Mouse (Mus musculus) gastrocnemius, postnatal 4 days (tissue): ENCODE data around the gene Prss33. TPM values are rescaled to one million over a fixed set of nuclear protein-coding genes. Genes with fewer than 3 reads are reported as not detected.

Experiments used
- DNase-seq, 2 experiments: peaks; one replicate each; pipeline ENCODE4 v3.0.0; 2021 to 2022; ENCODE audit warnings: low spot score in 2 of 2, mixed read lengths in 2 of 2
- microRNA-seq: library from miRNA; unstranded; fragments of <30 nt; microRNA quantifications from one replicate; pipeline ENCODE4 v1.2.0, GENCODE M21; 2021
- total RNA-seq, 2 experiments: library from RNA; stranded (reverse); gene quantifications; 2 replicates each; pipeline ENCODE4 v1.2.3; 2021

Gene Prss33
- total RNA-seq, 2 experiments from 2014 or later = not detected

GRCm38 (mm10) chr17:23786510-23786931 is 49.3 kb downstream of the Prss33 start:
- DNase-seq = no peak

- peak; percentile 38 to 64 for DNase-seq
Observed at GRCm38 (mm10) chr17:23785561-23786471, 50.0 kb downstream of the Prss33 start, which contains the start of gene Flywch2. Gene Flywch2, minus strand, starts transcription at chr17:23786081.

GRCm38 (mm10) chr17:23783352-23783751 is 52.5 kb downstream of the Prss33 start:
- DNase-seq = no peak

Small RNA genes lying within 50 kb of the gene (microRNA-seq; reads per million reads assigned to microRNA genes)
- 1.3 reads per million for gene Mir5125

Other genes starting within 250 kb of the Prss33 start
- gene Zfp13, start 236.6 kb downstream of the Prss33 start, total RNA-seq = 1 to 10 TPM; 8.3 to 9.9 TPM
- not detected for gene Zscan10, start 235.2 kb downstream of the Prss33 start, total RNA-seq
- under 1 TPM; 0.70 to 0.71 TPM for gene Mmp25, start 190.8 kb downstream of the Prss33 start, total RNA-seq
- not detected for gene Bicdl2, start 175.6 kb downstream of the Prss33 start, total RNA-seq
- gene Hcfc1r1, start 162.5 kb downstream of the Prss33 start, total RNA-seq = 100 to 1,000 TPM; 214 to 230 TPM
- gene Thoc6, start 162.2 kb downstream of the Prss33 start, total RNA-seq = 10 to 100 TPM; 18.8 to 20.8 TPM
- gene Tnfrsf12a, start 158.6 kb downstream of the Prss33 start, total RNA-seq = 10 to 100 TPM; 43.7 to 55.5 TPM
- not detected for gene Cldn6, start 156.8 kb downstream of the Prss33 start, total RNA-seq
- under 1 TPM; 0.61 to 0.91 TPM for gene Cldn9, start 152.0 kb downstream of the Prss33 start, total RNA-seq
- gene 1520401A03Rik, start 113.3 kb downstream of the Prss33 start, total RNA-seq = under 1 TPM; 0.26 to 0.66 TPM
- gene Pkmyt1, start 109.7 kb downstream of the Prss33 start, total RNA-seq = 10 to 100 TPM; 11.1 to 12.4 TPM
- 10 to 100 TPM; 12.5 to 13.4 TPM for gene Paqr4, start 95.2 kb downstream of the Prss33 start, total RNA-seq
- under 1 TPM; 0.13 to 0.20 TPM for gene Kremen2, start 90.2 kb downstream of the Prss33 start, total RNA-seq
- gene Flywch1, start 64.5 kb downstream of the Prss33 start, total RNA-seq = 10 to 100 TPM; 44.5 to 49.2 TPM
- gene Flywch2, start 50.0 kb downstream of the Prss33 start, total RNA-seq = 1 to 10 TPM; 5.6 to 6.0 TPM
- gene Srrm2, start 45.5 kb downstream of the Prss33 start, total RNA-seq = 100 to 1,000 TPM; 293 to 304 TPM
- gene Elob, start 6.9 kb downstream of the Prss33 start, total RNA-seq = 100 to 1,000 TPM; 428 to 459 TPM
- not detected for gene Prss32, start 7.8 kb upstream of the Prss33 start, total RNA-seq
- under 1 TPM in 1 of 2 experiments, not detected in 1; 0.18 TPM for gene Prss41, start 8.1 kb upstream of the Prss33 start, total RNA-seq
- not detected for gene Prss21, start 32.0 kb upstream of the Prss33 start, total RNA-seq
- not detected for gene Dcpp1, start 44.8 kb upstream of the Prss33 start, total RNA-seq
- gene Dcpp2, start 44.8 kb upstream of the Prss33 start, total RNA-seq = not detected
- not detected for gene Dcpp3, start 81.4 kb upstream of the Prss33 start, total RNA-seq
- not detected for gene Sbp, start 105.6 kb upstream of the Prss33 start, total RNA-seq
- not detected for gene Sbpl, start 119.2 kb upstream of the Prss33 start, total RNA-seq
- gene Prss30, start 144.5 kb upstream of the Prss33 start, total RNA-seq = not detected
- not detected for gene Prss22, start 162.0 kb upstream of the Prss33 start, total RNA-seq
- not detected for gene Prss27, start 202.1 kb upstream of the Prss33 start, total RNA-seq
- gene Kctd5, start 237.4 kb upstream of the Prss33 start, total RNA-seq = 10 to 100 TPM; 26.0 to 30.4 TPM